Mouse (Mus musculus): Measurements from ENCODE around the gene Dhx34. TPM values are rescaled to one million over a fixed set of nuclear protein-coding genes. Genes with fewer than 3 reads are reported as not detected.

Gene Dhx34
- polyA plus RNA-seq, 1 experiment, result 11.7 TPM

- no peak for DNase-seq
- WGBS, result 79% methylated on average over 11 of the region's 11 CpGs
- TF ChIP-seq CTCF (IDR thresholded peaks at IDR 0.05; ENCODE audit: borderline replicate concordance, insufficient read depth, low read depth, low read length) (no peak), POLR2A (IDR thresholded peaks at IDR 0.05; ENCODE audit: borderline replicate concordance, insufficient read depth, low read length) (no peak)
These were observed 19.9 kb upstream of the Dhx34 start for GRCm38 (mm10) chr7:16241787-16242186.

GRCm38 (mm10) chr7:16240978-16241303 is 19.1 kb upstream of the Dhx34 start:
- WGBS, result 94% methylated on average over 1 of the region's 1 CpGs

More at GRCm38 (mm10) chr7:16241787-16242186, 19.9 kb upstream of the Dhx34 start:
- H3K4me1 ChIP-seq (ENCODE audit: control insufficient read depth, insufficient read depth, low read length), result peaks cover 7% of the 10 kb centered on the region
- H3K27ac ChIP-seq (ENCODE audit: insufficient read depth, low read length), result 0 out of 2 replicates have a peak overlapping the region, but pooled peaks have one; percentile 16
- no peaks in the 10 kb centered on the region for H3K27me3 ChIP-seq (ENCODE audit: control insufficient read depth, insufficient read depth, low read length)
- no peak overlapping the region for H3K4me3 ChIP-seq (replicated peaks; ENCODE audit: insufficient read depth, low read depth, low read length)

GRCm38 (mm10) chr7:16240281-16240977 is 18.6 kb upstream of the Dhx34 start:
- peaks cover 7% of the 10 kb centered on the region for H3K4me1 ChIP-seq (ENCODE audit: control insufficient read depth, insufficient read depth, low read length)
- H3K27ac ChIP-seq (ENCODE audit: insufficient read depth, low read length), result peak overlapping the region; percentile 27; the same call in 1 of the 2 replicates
- H3K4me3 ChIP-seq (replicated peaks; ENCODE audit: insufficient read depth, low read depth, low read length), result no peak overlapping the region
- DNase-seq, result peak in 1 of 2 experiments; percentile 20
- no peaks in the 10 kb centered on the region for H3K27me3 ChIP-seq (ENCODE audit: control insufficient read depth, insufficient read depth, low read length)
- TF ChIP-seq CTCF (IDR thresholded peaks at IDR 0.05; ENCODE audit: borderline replicate concordance, insufficient read depth, low read depth, low read length) (no peak), POLR2A (IDR thresholded peaks at IDR 0.05; ENCODE audit: borderline replicate concordance, insufficient read depth, low read length) (no peak)
- 77% methylated on average over 7 of the region's 7 CpGs for WGBS

More at GRCm38 (mm10) chr7:16240978-16241303, 19.1 kb upstream of the Dhx34 start:
- DNase-seq, result no peak
- TF ChIP-seq CTCF (IDR thresholded peaks at IDR 0.05; ENCODE audit: borderline replicate concordance, insufficient read depth, low read depth, low read length) (no peak), POLR2A (IDR thresholded peaks at IDR 0.05; ENCODE audit: borderline replicate concordance, insufficient read depth, low read length) (no peak)
- H3K27ac ChIP-seq (ENCODE audit: insufficient read depth, low read length), result no peak overlapping the region
- no peak overlapping the region for H3K4me3 ChIP-seq (replicated peaks; ENCODE audit: insufficient read depth, low read depth, low read length)
- H3K27me3 ChIP-seq (ENCODE audit: control insufficient read depth, insufficient read depth, low read length), result no peaks in the 10 kb centered on the region
- peaks cover 7% of the 10 kb centered on the region for H3K4me1 ChIP-seq (ENCODE audit: control insufficient read depth, insufficient read depth, low read length)

GRCm38 (mm10) chr7:16239554-16239997 is 17.7 kb upstream of the Dhx34 start:
- WGBS, result 24% methylated on average over 9 of the region's 9 CpGs
- TF ChIP-seq POLR2A (IDR thresholded peaks at IDR 0.05; ENCODE audit: borderline replicate concordance, insufficient read depth, low read length) (no peak), CTCF (IDR thresholded peaks at IDR 0.05; ENCODE audit: borderline replicate concordance, insufficient read depth, low read depth, low read length) (no peak)
- Histone ChIP-seq H3K27ac (ENCODE audit: insufficient read depth, low read length) (no peak overlapping the region), H3K27me3 (ENCODE audit: control insufficient read depth, insufficient read depth, low read length) (no peaks in the 10 kb centered on the region), H3K4me1 (ENCODE audit: control insufficient read depth, insufficient read depth, low read length) (peaks cover 7% of the 10 kb centered on the region), H3K4me3 (replicated peaks; ENCODE audit: insufficient read depth, low read depth, low read length) (no peak overlapping the region)
- DNase-seq, result peak; percentile 66 to 85

- 57% methylated on average over 5 of the region's 5 CpGs for WGBS
These were observed 8.0 kb upstream of the Dhx34 start for GRCm38 (mm10) chr7:16229869-16230268.

GRCm38 (mm10) chr7:16213986-16214385 is 7.9 kb downstream of the Dhx34 start:
- no peaks in the 10 kb centered on the region for H3K27me3 ChIP-seq (ENCODE audit: control insufficient read depth, insufficient read depth, low read length)
- H3K4me1 ChIP-seq (ENCODE audit: control insufficient read depth, insufficient read depth, low read length), result no peaks in the 10 kb centered on the region
- H3K4me3 ChIP-seq (replicated peaks; ENCODE audit: insufficient read depth, low read depth, low read length), result no peak overlapping the region
- DNase-seq, result no peak
- TF ChIP-seq POLR2A (IDR thresholded peaks at IDR 0.05; ENCODE audit: borderline replicate concordance, insufficient read depth, low read length), result no peak
- TF ChIP-seq CTCF (IDR thresholded peaks at IDR 0.05; ENCODE audit: borderline replicate concordance, insufficient read depth, low read depth, low read length), result no peak
- no peak overlapping the region for H3K27ac ChIP-seq (ENCODE audit: insufficient read depth, low read length)
- 89% methylated on average over 9 of the region's 9 CpGs for WGBS

More at GRCm38 (mm10) chr7:16229869-16230268, 8.0 kb upstream of the Dhx34 start:
- H3K27me3 ChIP-seq (ENCODE audit: control insufficient read depth, insufficient read depth, low read length), result no peaks in the 10 kb centered on the region
- no peak for DNase-seq
- no peak overlapping the region for H3K27ac ChIP-seq (ENCODE audit: insufficient read depth, low read length)
- no peak for TF ChIP-seq POLR2A (IDR thresholded peaks at IDR 0.05; ENCODE audit: borderline replicate concordance, insufficient read depth, low read length)
- no peak for TF ChIP-seq CTCF (IDR thresholded peaks at IDR 0.05; ENCODE audit: borderline replicate concordance, insufficient read depth, low read depth, low read length)
- no peaks in the 10 kb centered on the region for H3K4me1 ChIP-seq (ENCODE audit: control insufficient read depth, insufficient read depth, low read length)
- no peak overlapping the region for H3K4me3 ChIP-seq (replicated peaks; ENCODE audit: insufficient read depth, low read depth, low read length)

GRCm38 (mm10) chr7:16213196-16213595 is 8.6 kb downstream of the Dhx34 start:
- Histone ChIP-seq H3K4me3 (replicated peaks; ENCODE audit: insufficient read depth, low read depth, low read length) (no peak overlapping the region), H3K4me1 (ENCODE audit: control insufficient read depth, insufficient read depth, low read length) (no peaks in the 10 kb centered on the region), H3K27me3 (ENCODE audit: control insufficient read depth, insufficient read depth, low read length) (no peaks in the 10 kb centered on the region), H3K27ac (ENCODE audit: insufficient read depth, low read length) (no peak overlapping the region)
- TF ChIP-seq POLR2A (IDR thresholded peaks at IDR 0.05; ENCODE audit: borderline replicate concordance, insufficient read depth, low read length), result no peak
- no peak for TF ChIP-seq CTCF (IDR thresholded peaks at IDR 0.05; ENCODE audit: borderline replicate concordance, insufficient read depth, low read depth, low read length)
- WGBS, result 87% methylated on average over 6 of the region's 6 CpGs
- DNase-seq, result no peak

GRCm38 (mm10) chr7:16210862-16211365 is 10.9 kb downstream of the Dhx34 start:
- WGBS, result 58% methylated on average over 12 of the region's 12 CpGs
- H3K27me3 ChIP-seq (ENCODE audit: control insufficient read depth, insufficient read depth, low read length), result no peaks in the 10 kb centered on the region

More at GRCm38 (mm10) chr7:16210862-16211365, 10.9 kb downstream of the Dhx34 start:
- Histone ChIP-seq H3K4me1 (ENCODE audit: control insufficient read depth, insufficient read depth, low read length) (peaks cover 6% of the 10 kb centered on the region; the same call in 1 of the 2 replicates), H3K4me3 (replicated peaks; ENCODE audit: insufficient read depth, low read depth, low read length) (no peak overlapping the region), H3K27ac (ENCODE audit: insufficient read depth, low read length) (no peak overlapping the region)
- no peak for DNase-seq
- peak; percentile 42; the same call in 1 of the 2 replicates for TF ChIP-seq CTCF (IDR thresholded peaks at IDR 0.05; ENCODE audit: borderline replicate concordance, insufficient read depth, low read depth, low read length)
- TF ChIP-seq POLR2A (IDR thresholded peaks at IDR 0.05; ENCODE audit: borderline replicate concordance, insufficient read depth, low read length), result no peak
